Mouse (Mus musculus) heart, embryonic 10.5 days (tissue): ENCODE measurements at regions not wholly inside any gene's neighbourhood (a gene's known extent, or its start where the extent isn't known, plus 50 kb on each side); places are given as distances from the start of the nearest gene placed in this dataset.
A peak's percentile ranks its signal among the peaks of the same experiment; 100 is the strongest.

Experiments
- DNase-seq: peaks from one replicate; pipeline ENCODE4 v3.0.0-alpha.2; 2017; ENCODE audit warnings: low spot score
- H3K27ac ChIP-seq: fragments of 300-500 bp; sonication (generic); 2 replicates; pipeline ENCODE4 v1.5.1; 2016; ENCODE audit warnings: mild to moderate bottlenecking
- H3K27me3 ChIP-seq: fragments of 300-500 bp; sonication (generic); 2 replicates; pipeline ENCODE4 v1.6.1; 2016; ENCODE audit warnings: mild to moderate bottlenecking; ENCODE audit not compliant: poor library complexity, insufficient read depth, severe bottlenecking
- H3K36me3 ChIP-seq: fragments of 300-500 bp; sonication (generic); 2 replicates; pipeline ENCODE4 v1.6.1; 2016; ENCODE audit warnings: mild to moderate bottlenecking, moderate library complexity
- H3K4me1 ChIP-seq: fragments of 300-500 bp; sonication (generic); 2 replicates; pipeline ENCODE4 v1.6.1; 2016; ENCODE audit warnings: mild to moderate bottlenecking
- H3K4me3 ChIP-seq: fragments of 300-500 bp; sonication (generic); 2 replicates; pipeline ENCODE4 v1.5.1; 2016; ENCODE audit warnings: mild to moderate bottlenecking, moderate library complexity
- H3K9me3 ChIP-seq: fragments of 300-500 bp; sonication (generic); 2 replicates; pipeline ENCODE4 v1.6.1; 2016; ENCODE audit warnings: mild to moderate bottlenecking, moderate library complexity
- WGBS: fragments of 180-500 bp; shearing (Covaris S2); methylation state at CpG from one replicate; pipeline ENCODE4 v1.1.7; 2016; 5-methylcytosine and 5-hydroxymethylcytosine counted together

DNA sequence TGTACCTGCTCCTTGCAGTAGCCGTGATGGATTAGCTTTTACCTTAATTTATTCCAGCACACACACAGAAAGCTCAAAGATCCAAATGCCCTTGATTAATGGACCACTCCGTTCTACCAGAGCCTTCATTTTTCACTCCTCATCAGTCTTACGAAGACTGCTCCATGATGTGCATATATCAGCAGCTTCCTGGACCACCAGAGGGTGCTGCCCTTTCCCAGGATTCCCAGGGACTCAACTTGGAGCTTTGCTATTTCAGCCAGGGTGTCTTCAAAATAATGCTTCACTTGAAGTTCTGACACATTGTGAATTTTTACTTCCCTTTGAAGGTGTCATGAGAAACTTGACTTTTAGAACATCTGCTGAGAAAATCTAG lies 467.8 kb upstream of the Adamts9 start:
- Histone ChIP-seq H3K4me3 (no peak overlapping the region), H3K27ac (no peak overlapping the region), H3K4me1 (peaks cover 4% of the 10 kb centered on the region), H3K36me3 (no peaks in the 10 kb centered on the region), H3K27me3 (no peaks in the 10 kb centered on the region), H3K9me3 (no peaks in the 10 kb centered on the region)
- WGBS, result 56% methylated on average over 3 of the region's 3 CpGs
- DNase-seq, result peak; percentile 36

DNA sequence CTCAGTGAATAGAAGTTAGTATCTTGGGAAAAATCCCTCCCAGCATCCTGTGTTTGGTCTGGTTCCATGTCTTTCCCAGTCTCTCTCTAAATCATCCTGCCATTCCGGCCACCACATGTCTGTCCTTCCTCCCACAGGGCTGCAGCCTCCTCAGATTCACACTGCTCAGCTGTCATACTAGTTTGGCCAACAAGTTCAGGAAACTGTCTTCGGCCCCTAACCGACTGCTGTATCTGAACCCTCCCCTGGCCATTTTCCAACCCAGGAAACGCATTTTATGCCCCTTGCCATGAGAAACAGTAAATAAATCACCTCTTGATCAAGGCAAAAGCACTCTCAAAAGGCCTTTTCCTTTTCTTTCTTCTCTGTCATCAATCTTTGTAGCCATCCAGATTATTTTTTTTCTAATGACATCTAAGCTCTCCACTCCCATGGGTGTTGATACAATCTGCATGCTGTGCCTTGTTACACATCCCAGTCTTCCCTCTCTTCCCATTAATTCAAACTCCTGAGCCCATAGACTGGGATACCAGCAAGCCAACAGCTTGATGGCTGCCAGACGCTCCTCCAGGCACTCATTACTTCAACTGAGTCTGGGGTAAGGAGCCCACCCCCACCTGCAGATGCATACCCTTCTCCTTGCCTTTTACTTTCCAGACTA lies 467.3 kb upstream of the Adamts9 start:
- WGBS, result 54% methylated on average over 5 of the region's 5 CpGs
- Histone ChIP-seq H3K36me3 (no peaks in the 10 kb centered on the region), H3K4me3 (no peak overlapping the region), H3K9me3 (no peaks in the 10 kb centered on the region), H3K4me1 (no peaks in the 10 kb centered on the region), H3K27me3 (no peaks in the 10 kb centered on the region), H3K27ac (no peak overlapping the region)
- DNase-seq, result no peak

DNA sequence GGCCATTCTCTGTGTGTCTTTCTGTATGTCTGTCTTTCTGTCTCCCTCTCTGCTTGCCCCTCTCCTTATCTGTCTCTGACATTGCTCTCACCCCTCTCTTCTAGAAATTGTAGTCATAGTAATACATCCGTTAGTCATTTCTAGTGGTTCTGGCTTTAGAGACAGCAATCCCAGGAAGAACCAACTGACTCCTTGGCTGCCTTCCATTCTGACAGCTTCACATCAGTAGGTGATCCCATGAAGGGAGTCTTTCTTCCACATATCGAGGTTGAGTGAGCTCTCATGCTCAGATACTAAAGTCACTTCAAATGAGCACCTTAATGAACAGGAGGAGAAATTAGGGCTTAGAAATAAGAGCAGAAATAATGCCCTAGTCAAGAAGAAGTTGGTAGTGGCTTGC lies 455.3 kb upstream of the Adamts9 start:
- H3K27me3 ChIP-seq, result no peaks in the 10 kb centered on the region

DNA sequence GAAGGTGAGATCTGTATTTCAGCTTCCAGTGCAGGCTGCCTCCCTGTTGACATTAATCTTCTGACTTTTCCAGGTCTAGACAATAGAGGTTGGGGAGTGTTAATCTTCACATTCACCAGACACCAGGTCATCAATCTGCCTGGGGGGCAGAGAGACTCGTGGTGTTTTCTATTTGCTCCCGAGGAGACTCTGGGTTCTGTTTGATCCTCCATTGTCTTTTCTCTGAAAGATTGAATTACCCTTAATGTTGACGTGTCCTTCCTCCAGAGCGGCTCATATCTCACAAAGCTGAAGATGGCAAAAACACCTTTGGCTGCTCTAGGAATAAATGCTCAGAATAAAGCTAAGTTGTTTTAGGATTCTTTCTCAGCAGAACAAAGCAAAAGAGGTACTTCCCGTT lies 453.8 kb upstream of the Adamts9 start:
- no peaks in the 10 kb centered on the region for H3K36me3 ChIP-seq
- H3K4me3 ChIP-seq, result no peak overlapping the region
- WGBS, result 38% methylated on average over 5 of the region's 5 CpGs
- no peaks in the 10 kb centered on the region for H3K27me3 ChIP-seq
- H3K9me3 ChIP-seq, result no peaks in the 10 kb centered on the region
- H3K4me1 ChIP-seq, result 0 out of 2 replicates have a peak, but pooled peaks cover 5% of the 10 kb centered on the region
- H3K27ac ChIP-seq, result no peak overlapping the region
- DNase-seq, result no peak

More for the DNA sequence above, 455.3 kb upstream of the Adamts9 start:
- Histone ChIP-seq H3K36me3 (no peaks in the 10 kb centered on the region), H3K4me1 (0 out of 2 replicates have a peak, but pooled peaks cover 5% of the 10 kb centered on the region), H3K4me3 (no peak overlapping the region), H3K9me3 (no peaks in the 10 kb centered on the region), H3K27ac (no peak overlapping the region)
- DNase-seq, result no peak
- WGBS, result 70% methylated on average over 2 of the region's 2 CpGs

DNA sequence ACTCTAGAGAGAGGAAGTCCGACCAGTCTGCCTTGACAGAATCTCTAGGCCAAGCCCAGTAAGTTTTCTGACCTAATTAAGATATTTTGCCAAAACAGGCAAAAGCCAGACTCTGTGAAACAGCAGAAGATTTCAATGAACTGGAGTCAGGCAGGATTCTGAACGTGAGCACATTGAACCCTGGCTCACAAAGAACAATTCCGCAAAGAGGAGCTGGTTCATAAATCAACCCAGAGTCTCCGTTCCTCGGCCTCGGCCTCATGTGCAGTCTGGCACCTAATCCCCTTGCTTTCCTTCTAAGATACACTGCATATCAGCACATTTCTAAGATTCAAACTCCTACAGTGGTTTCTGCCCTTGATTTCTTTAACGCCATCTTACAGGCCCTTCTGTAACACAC lies 452.7 kb upstream of the Adamts9 start:
- Histone ChIP-seq H3K4me1 (peaks cover 9% of the 10 kb centered on the region; the same call in 1 of the 2 replicates), H3K27me3 (no peaks in the 10 kb centered on the region), H3K27ac (no peak overlapping the region), H3K9me3 (no peaks in the 10 kb centered on the region), H3K4me3 (no peak overlapping the region), H3K36me3 (no peaks in the 10 kb centered on the region)
- DNase-seq, result no peak
- 73% methylated on average over 7 of the region's 7 CpGs for WGBS

DNA sequence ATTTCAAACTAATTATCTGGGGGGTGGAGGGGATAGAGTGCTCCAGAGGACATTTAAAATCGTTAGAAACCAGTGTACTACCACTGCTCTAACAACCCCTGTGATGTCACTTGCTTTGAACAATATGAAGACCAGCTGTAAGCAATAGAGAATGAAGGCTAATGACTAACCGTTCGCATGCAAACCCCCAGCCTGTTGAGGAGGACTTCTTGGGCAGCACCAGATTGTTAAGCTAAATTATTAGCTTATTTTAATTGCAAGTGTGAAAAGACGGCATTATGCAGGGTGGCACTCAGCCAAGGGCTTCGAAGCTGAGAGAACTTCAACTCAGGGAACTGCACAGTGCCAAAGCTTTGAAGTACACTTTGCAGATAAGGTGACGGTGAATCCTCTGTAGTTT lies 452.0 kb upstream of the Adamts9 start:
- no peak for DNase-seq

DNA sequence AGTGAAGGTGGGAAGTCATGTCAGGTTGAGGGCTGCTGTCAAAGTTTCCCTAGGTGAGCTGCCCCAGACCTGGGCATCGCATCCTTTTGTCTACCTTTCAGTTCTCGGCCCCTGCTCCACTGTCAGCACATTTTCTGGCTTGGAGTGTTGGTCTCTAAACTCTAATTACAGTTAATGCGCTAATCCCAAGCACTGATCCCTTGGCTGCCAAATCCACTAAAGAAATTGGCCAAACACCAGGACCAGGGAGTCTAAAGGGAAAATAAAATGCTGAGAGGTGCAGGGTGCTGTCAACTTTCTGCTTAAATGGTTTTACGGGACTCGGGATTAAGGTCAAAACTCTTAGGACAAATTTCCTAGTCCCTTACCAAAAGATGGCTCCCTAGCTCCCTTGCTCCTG lies 450.3 kb upstream of the Adamts9 start:
- DNase-seq, result no peak
- H3K4me1 ChIP-seq, result peaks cover 9% of the 10 kb centered on the region; the same call in 1 of the 2 replicates
- H3K9me3 ChIP-seq, result no peaks in the 10 kb centered on the region
- no peak overlapping the region for H3K27ac ChIP-seq
- H3K36me3 ChIP-seq, result no peaks in the 10 kb centered on the region
- no peak overlapping the region for H3K4me3 ChIP-seq
- H3K27me3 ChIP-seq, result no peaks in the 10 kb centered on the region
- WGBS, result 82% methylated on average over 5 of the region's 5 CpGs

More for the DNA sequence above, 452.0 kb upstream of the Adamts9 start:
- Histone ChIP-seq H3K27me3 (no peaks in the 10 kb centered on the region), H3K36me3 (no peaks in the 10 kb centered on the region), H3K9me3 (no peaks in the 10 kb centered on the region), H3K4me1 (peaks cover 9% of the 10 kb centered on the region; the same call in 1 of the 2 replicates), H3K4me3 (no peak overlapping the region), H3K27ac (no peak overlapping the region)
- 56% methylated on average over 6 of the region's 6 CpGs for WGBS

DNA sequence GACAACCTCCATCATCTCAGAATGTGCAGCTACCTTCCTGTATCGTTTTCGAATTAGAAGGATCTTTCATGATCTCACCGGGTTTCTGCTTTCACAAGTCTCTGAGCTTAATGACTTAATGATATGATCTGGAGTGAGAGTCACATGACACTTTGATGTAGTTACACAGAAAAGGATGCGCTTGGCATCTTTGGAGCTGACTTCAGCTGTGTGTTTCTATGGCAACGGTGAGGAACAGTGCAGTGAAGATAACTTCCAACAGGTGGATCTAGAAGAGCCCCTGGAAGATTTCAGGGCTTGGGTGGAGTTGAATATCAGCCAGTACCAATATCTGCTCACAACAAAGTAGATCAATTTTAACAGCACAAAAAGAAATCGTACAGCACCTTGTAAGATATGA lies 449.1 kb upstream of the Adamts9 start:
- Histone ChIP-seq H3K4me3 (no peak overlapping the region), H3K9me3 (no peaks in the 10 kb centered on the region), H3K36me3 (no peaks in the 10 kb centered on the region), H3K4me1 (peaks cover 9% of the 10 kb centered on the region; the same call in 1 of the 2 replicates), H3K27ac (no peak overlapping the region), H3K27me3 (no peaks in the 10 kb centered on the region)
- no peak for DNase-seq
- WGBS, result 82% methylated on average over 6 of the region's 6 CpGs

DNA sequence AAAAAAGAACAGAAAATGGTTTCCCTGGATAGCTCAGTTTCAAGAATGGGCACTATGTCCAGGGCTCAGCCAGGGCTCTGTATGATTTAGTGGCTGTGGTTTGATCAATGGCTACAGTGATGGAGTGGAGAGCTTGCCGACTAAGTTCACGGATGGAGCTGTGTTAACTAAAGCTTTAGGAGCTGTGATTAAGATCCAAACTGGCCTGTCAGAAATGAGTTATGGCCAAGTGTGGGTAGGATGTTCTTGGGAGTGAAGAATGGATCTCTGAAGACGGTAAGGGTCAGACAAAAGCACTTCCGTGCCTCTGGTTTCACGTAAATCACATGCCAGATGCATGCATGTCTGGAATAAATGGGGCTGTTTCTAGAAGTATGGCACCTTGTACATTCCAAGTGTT lies 447.9 kb upstream of the Adamts9 start:
- WGBS, result 77% methylated on average over 5 of the region's 5 CpGs
- H3K9me3 ChIP-seq, result no peaks in the 10 kb centered on the region
- peaks cover 9% of the 10 kb centered on the region; the same call in 1 of the 2 replicates for H3K4me1 ChIP-seq
- H3K27me3 ChIP-seq, result no peaks in the 10 kb centered on the region
- no peak overlapping the region for H3K4me3 ChIP-seq
- no peak for DNase-seq
- no peak overlapping the region for H3K27ac ChIP-seq
- H3K36me3 ChIP-seq, result no peaks in the 10 kb centered on the region

DNA sequence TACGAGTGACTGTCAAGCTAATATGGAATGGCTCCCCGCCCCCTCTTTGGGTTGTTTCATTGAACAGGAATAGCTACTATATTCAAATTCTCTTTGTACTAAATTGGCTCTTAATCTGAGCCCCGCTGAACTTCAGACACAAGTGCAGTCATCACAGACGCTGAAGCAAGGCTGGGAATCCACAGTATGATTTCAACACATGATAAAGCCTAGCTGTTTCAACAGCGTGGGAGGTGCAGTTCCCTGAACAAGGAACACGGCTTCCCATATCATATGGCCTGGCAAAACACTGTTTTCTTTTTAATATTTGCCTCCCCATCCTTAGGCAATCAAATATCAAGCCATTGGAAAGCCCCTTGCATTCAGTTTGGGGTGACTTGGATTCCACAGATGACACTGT lies 428.0 kb upstream of the Adamts9 start:
- H3K4me1 ChIP-seq, result no peaks in the 10 kb centered on the region
- H3K9me3 ChIP-seq, result no peaks in the 10 kb centered on the region
- DNase-seq, result no peak
- no peak overlapping the region for H3K4me3 ChIP-seq
- WGBS, result 57% methylated on average over 6 of the region's 6 CpGs
- H3K27me3 ChIP-seq, result no peaks in the 10 kb centered on the region
- no peak overlapping the region for H3K27ac ChIP-seq
- H3K36me3 ChIP-seq, result no peaks in the 10 kb centered on the region

DNA sequence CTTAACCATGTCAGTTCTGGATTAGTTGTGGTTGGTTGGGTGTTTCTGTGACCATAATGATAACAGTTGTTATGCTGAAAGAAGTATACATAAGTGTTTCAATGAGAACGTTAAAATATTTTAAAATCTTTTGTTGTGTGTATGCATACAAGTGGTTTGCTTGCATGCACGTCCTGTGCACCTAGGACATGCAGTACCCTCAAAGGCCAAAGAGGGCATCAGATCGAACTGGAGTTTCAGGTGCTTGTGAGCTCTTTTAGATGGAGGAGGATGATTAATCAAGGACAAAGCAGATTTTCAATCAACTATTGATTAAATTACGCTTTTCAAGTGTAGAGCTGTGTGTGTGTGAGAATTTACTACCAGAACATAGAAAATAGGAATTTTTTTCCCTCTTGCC lies 420.6 kb upstream of the Adamts9 start:
- H3K4me3 ChIP-seq, result no peak overlapping the region
- no peak overlapping the region for H3K27ac ChIP-seq
- H3K27me3 ChIP-seq, result no peaks in the 10 kb centered on the region
- DNase-seq, result no peak
- no peaks in the 10 kb centered on the region for H3K4me1 ChIP-seq
- 56% methylated on average over 4 of the region's 4 CpGs for WGBS
- no peaks in the 10 kb centered on the region for H3K9me3 ChIP-seq
- H3K36me3 ChIP-seq, result no peaks in the 10 kb centered on the region

DNA sequence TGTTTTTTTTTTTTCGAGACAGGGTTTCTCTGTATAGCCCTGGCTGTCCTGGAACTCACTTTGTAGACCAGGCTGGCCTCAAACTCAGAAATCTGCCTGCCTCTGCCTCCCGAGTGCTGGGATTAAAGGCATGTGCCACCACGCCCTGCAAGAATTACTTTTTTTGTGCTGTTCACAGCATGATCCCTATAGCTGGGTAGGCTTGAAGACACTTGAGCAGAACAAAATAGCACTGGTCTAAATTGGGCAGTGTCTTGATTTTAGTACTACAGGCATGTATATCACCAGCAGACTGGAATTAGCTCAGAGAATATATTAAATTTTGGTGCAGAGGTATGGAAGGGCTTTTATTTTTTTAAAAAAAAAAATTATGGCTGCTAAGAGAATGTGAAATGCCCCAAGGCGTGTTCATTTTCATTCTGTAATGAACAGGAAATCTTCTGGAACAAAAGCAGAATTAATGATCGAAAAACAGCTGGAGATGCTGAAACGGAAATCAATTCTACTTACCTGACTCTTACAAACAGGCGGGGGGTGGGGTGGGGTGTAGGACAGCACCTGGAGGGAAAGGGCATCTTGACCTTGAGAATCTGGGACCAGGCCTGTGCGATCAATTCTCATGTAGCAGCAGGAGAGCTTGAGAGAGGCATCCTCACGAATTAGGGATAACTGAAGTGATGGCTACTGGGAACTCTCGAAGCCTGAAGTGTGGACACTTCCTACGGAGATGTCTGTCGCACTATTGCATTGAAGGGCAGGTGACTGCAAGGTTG lies 410.2 kb upstream of the Adamts9 start:
- 76% methylated on average over 12 of the region's 12 CpGs for WGBS

DNA sequence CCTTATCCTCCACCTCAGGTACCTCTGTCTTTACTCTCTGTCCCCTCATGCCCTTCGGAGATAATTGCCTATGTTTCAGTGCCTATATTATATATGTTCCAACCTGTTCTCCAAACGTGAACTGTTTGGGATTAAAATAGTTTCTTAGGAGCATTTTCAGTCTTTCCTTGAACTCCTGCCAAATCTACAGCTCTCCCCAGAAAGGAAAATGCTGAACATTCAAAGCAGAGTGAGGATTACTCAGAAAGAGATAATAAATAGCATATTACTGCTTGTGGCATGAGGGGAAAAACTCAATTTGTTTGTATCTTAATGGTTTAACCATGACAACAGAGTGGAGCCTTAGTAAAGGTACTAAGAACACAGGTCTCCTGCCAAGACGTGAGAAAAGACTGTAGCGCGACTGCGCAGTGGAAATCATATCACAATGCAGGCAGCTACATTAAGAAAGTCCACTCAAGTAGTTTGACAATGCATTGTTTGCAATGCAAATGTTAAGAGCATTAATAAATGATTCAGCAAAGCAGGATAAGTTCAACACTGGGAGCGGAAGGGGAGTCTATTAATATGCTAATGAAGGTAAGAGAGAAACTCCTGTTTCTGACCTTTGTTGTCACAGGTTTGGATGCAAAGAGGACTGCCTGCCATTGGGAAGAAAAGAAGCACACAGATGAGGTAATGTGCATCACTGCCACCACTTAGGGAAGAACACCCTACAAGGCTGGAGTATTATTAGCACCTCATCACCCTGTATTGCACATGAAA lies 406.8 kb upstream of the Adamts9 start:
- H3K27ac ChIP-seq, result no peak overlapping the region
- H3K4me1 ChIP-seq, result no peaks in the 10 kb centered on the region
- no peak for DNase-seq
- no peak overlapping the region for H3K4me3 ChIP-seq
- no peaks in the 10 kb centered on the region for H3K36me3 ChIP-seq
- WGBS, result 78% methylated on average over 7 of the region's 7 CpGs
- no peaks in the 10 kb centered on the region for H3K9me3 ChIP-seq
- no peaks in the 10 kb centered on the region for H3K27me3 ChIP-seq

More for the DNA sequence above, 410.2 kb upstream of the Adamts9 start:
- Histone ChIP-seq H3K27me3 (no peaks in the 10 kb centered on the region), H3K9me3 (no peaks in the 10 kb centered on the region), H3K36me3 (no peaks in the 10 kb centered on the region), H3K4me1 (no peaks in the 10 kb centered on the region), H3K4me3 (no peak overlapping the region), H3K27ac (no peak overlapping the region)
- no peak for DNase-seq
